8 mouse cellular contexts compared by ENCODE assay signal in the genomic region with DNA sequence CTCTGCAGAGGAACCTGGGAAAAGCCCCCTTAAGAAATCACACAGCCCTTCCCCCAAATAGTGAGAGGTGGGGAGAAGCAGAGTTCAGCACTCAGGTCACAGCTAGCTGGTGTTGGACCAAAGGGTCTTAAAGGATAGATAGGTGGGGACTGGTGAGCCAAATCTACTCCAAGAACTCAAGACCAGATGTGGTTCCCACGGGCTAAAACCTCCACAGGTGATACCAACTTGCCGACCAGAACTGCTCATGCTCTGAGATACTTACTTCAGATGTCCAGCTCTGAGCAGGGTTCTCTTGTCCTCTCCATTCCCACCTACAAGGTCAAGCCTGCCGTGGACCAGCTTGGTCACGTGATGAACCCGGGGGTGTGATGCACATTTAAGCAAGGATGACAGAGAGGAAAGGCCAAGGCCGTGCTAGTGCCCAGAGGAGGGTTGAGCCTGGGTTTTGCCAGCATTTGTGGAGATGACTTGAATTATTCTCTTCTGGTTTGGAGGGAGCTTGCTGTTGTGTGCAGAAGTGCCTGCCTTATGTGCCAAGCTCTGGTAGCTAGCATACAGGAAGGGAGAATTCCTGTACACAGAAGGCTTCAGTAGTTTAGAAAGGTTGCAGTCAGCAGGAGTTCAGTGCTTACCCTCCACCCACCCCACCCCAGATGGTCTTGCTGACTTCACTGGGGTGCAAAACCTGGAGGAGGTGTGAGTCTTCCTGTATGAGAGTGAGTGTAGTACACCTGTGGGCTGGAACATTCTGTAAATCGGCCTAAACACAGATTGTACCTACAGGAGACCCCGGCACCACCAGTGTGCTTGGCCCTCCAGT. TPM values are rescaled to one million over a fixed set of nuclear protein-coding genes. Genes with fewer than 3 reads are reported as not detected.
DNase-seq lines count a peak whose midpoint lies in the region; ATAC-seq and TF ChIP-seq lines count a peak whose summit lies in the region.

No protein-coding gene starts in this region.

- no peaks in the 10 kb centered on the region for H3K27me3 ChIP-seq in kidney, embryonic 14.5 days (ENCODE audit: control insufficient read depth, insufficient read depth, low read length)
- H3K27me3 ChIP-seq in hindbrain, embryonic 16.5 days (replicated peaks; ENCODE audit: control insufficient read depth, insufficient read depth, low read length): no peaks in the 10 kb centered on the region
- H3K27me3 ChIP-seq in midbrain, embryonic 12.5 days: peaks cover 4% of the 10 kb centered on the region; the same call in 1 of the 2 replicates

- H3K9ac ChIP-seq in kidney, embryonic 14.5 days (ENCODE audit: low read depth, low read length): peak overlapping the region; percentile 56; the same call in 1 of the 2 replicates
- peak overlapping the region; percentile 92 for H3K9ac ChIP-seq in hindbrain, embryonic 16.5 days (ENCODE audit: low read depth, low read length)
- peak overlapping the region; percentile 90; the same call in 1 of the 2 replicates for H3K9ac ChIP-seq in midbrain, embryonic 12.5 days (replicated peaks)

- no peaks in the 10 kb centered on the region for H3K36me3 ChIP-seq in kidney, embryonic 14.5 days (ENCODE audit: control insufficient read depth, insufficient read depth, low read length)
- H3K36me3 ChIP-seq in hindbrain, embryonic 16.5 days (ENCODE audit: control insufficient read depth, insufficient read depth, low read length): no peaks in the 10 kb centered on the region
- peaks cover 3% of the 10 kb centered on the region; the same call in 1 of the 2 replicates for H3K36me3 ChIP-seq in midbrain, embryonic 12.5 days

- DNase-seq in kidney, postnatal 4 days: no peak
- no peak for DNase-seq in lung, postnatal 10 days
- DNase-seq in left cerebral cortex, postnatal 10 days (ENCODE audit: extremely low spot score in 1 of 2, low spot score in 2 of 2): no peak

- peaks cover 38% of the 10 kb centered on the region for H3K4me1 ChIP-seq in kidney, embryonic 14.5 days (ENCODE audit: control insufficient read depth, insufficient read depth, low read length)
- peaks cover 43% of the 10 kb centered on the region for H3K4me1 ChIP-seq in bone marrow macrophage, adult 2 months (ENCODE audit: control insufficient read depth, insufficient read depth, low read length)
- peaks cover 35% of the 10 kb centered on the region for H3K4me1 ChIP-seq in hindbrain, embryonic 16.5 days (ENCODE audit: control insufficient read depth, insufficient read depth, low read depth, low read length)
- H3K4me1 ChIP-seq in midbrain, embryonic 12.5 days: peaks cover 45% of the 10 kb centered on the region

- peak overlapping the region; percentile 90; the same call in 1 of the 2 replicates for H3K4me2 ChIP-seq in kidney, embryonic 14.5 days (replicated peaks; ENCODE audit: low read depth, low read length)
- peak overlapping the region; percentile 78 for H3K4me2 ChIP-seq in hindbrain, embryonic 16.5 days (ENCODE audit: low read length)
- peak overlapping the region; percentile 92 for H3K4me2 ChIP-seq in midbrain, embryonic 12.5 days (replicated peaks)

- H3K27ac ChIP-seq in kidney, embryonic 14.5 days (ENCODE audit: low read depth, low read length): 0 out of 2 replicates have a peak overlapping the region, but pooled peaks have one; percentile 25
- H3K27ac ChIP-seq in bone marrow macrophage, adult 2 months (ENCODE audit: insufficient read depth, low read depth, low read length): peak overlapping the region; percentile 56
- H3K27ac ChIP-seq in hindbrain, embryonic 16.5 days (ENCODE audit: low read depth, low read length): no peak overlapping the region
- peak overlapping the region; percentile 91; the same call in 1 of the 2 replicates for H3K27ac ChIP-seq in midbrain, embryonic 12.5 days (replicated peaks)

- H3K4me3 ChIP-seq in kidney, embryonic 14.5 days (ENCODE audit: low read length): no peak overlapping the region
- H3K4me3 ChIP-seq in bone marrow macrophage, adult 2 months (ENCODE audit: insufficient read depth, low read length): peak overlapping the region; percentile 66
- peak overlapping the region; percentile 97; the same call in 1 of the 2 replicates for H3K4me3 ChIP-seq in hindbrain, embryonic 16.5 days (ENCODE audit: low read length)
- peak overlapping the region; percentile 12; the same call in 1 of the 2 replicates for H3K4me3 ChIP-seq in midbrain, embryonic 12.5 days

- TF ChIP-seq CTCF in bone marrow macrophage, adult 2 months (IDR thresholded peaks at IDR 0.05; ENCODE audit: low read depth, low read length): no peak

- no peaks in the 10 kb centered on the region for H3K9me3 ChIP-seq in kidney, embryonic 14.5 days (ENCODE audit: control insufficient read depth, low read length)
- no peaks in the 10 kb centered on the region for H3K9me3 ChIP-seq in hindbrain, embryonic 16.5 days (ENCODE audit: control insufficient read depth, low read length)
- H3K9me3 ChIP-seq in midbrain, embryonic 12.5 days: no peaks in the 10 kb centered on the region

- no peak for ATAC-seq in kidney, embryonic 14.5 days (ENCODE audit: low FRiP score, low TSS enrichment)
- no peak for ATAC-seq in hindbrain, embryonic 16.5 days
- ATAC-seq in midbrain, embryonic 12.5 days (ENCODE audit: low FRiP score, low read depth): no peak
- ATAC-seq in CD4-positive, CD25-positive, alpha-beta regulatory T cell, adult 4 months: no peak

- intact Hi-C loops in left cerebral cortex, postnatal 10 days (cut with DNase I): no loop called here

- whole genome bisulfite sequencing in kidney, embryonic 14.5 days: 75% methylated on average over 8 of the region's 8 CpGs
- 83% methylated on average over 8 of the region's 8 CpGs for WGBS in hindbrain, embryonic 16.5 days
- WGBS in midbrain, embryonic 12.5 days: 85% methylated on average over 8 of the region's 8 CpGs

- no peak for TF ChIP-seq POLR2A in bone marrow macrophage, adult 2 months (IDR thresholded peaks at IDR 0.05; ENCODE audit: borderline replicate concordance, low read depth, low read length)

RNA-seq across cellular contexts. Expression of a gene that starts 3.0 kb away (rescaled TPM):
- polyA plus RNA-seq in kidney, embryonic 14.5 days (2014; fragmentation: Nextera tagmentation; extraction: Ambion mirVana): 4.9 and 6.6 TPM in 2 replicates
- 26.2 and 29.9 TPM in 2 replicates for polyA plus RNA-seq in bone marrow macrophage, adult 2 months (2012; ENCODE audit: insufficient read depth, insufficient read length, missing spikeins)
- 7.3 and 8.4 TPM in 2 replicates for polyA plus RNA-seq in hindbrain, embryonic 16.5 days (2015; fragmentation: Nextera tagmentation; extraction: Ambion mirVana)
- polyA plus RNA-seq in midbrain, embryonic 12.5 days (2016; fragmentation: Nextera tagmentation; extraction: Ambion mirVana): 8.7 TPM in 2 replicates
- polyA plus RNA-seq in CD4-positive, CD25-positive, alpha-beta regulatory T cell, adult 4 months (2017; shearing (Covaris generic)): 1 to 10 TPM; 5.1 to 5.9 TPM
- 10 to 100 TPM; 33.5 to 34.9 TPM for total RNA-seq in left cerebral cortex, postnatal 10 days (2021)
